Mouse (Mus musculus): ENCODE measurements around the gene Zdhhc7.
A peak's percentile ranks its signal among the peaks of the same experiment; 100 is the strongest.

Zdhhc7 gene

DNA sequence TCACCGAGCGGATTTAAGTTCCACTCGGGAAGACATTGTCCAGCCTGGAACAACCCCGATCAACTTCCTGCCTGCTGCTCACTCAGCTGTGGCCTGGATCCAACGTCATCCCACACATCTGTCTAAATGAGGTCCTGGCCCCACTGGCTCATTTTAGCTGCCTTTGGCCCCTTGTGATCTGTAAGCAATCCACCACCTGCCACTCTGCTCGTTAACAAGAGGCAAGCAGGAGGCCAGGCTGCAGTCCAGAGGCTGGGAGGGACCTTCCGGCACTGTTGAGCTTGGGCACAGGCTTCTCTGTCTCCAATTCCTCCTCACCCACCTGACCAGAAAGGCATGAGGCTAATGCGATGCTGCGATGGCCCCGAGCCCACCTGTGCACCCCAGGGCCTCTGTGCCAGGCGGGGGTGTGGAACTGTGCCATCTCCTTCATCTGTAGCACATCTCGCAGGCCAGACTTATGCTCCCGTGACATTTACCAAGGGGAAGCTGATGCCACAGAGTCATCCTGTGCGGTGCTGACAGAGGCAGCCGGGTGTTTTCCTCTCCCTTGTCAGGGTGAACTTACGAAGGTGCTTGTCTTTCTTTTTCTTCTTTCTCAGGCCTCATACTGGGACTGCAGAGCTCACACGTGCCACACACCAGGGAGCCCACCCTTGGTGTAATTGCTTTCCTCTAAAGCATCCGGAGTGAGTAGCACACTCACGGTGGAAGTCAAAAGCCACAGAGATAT, 33.2 kb downstream of the Zdhhc7 start:
- DNase-seq (ENCODE audit: low spot score), result no peak

DNA sequence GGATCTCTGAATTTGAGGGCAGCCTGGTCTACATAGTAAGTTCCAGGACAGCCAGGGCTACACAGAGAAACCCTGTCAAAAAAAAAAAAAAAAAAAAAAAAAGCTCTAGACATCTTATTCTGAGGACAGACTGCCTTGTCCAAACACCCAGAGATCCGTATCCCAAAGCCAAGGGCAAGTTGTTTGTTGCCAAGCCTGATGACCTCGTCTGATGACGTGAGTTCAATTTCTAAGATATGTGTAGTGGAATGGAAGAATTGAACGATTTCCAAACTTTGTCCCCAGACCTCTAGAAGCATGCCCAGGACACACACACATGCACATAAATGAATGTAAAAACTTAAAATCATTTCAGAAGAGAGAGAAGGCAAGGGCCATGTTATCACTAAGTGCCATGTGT, 35.1 kb downstream of the Zdhhc7 start:
- no peak for DNase-seq (ENCODE audit: low spot score)

DNA sequence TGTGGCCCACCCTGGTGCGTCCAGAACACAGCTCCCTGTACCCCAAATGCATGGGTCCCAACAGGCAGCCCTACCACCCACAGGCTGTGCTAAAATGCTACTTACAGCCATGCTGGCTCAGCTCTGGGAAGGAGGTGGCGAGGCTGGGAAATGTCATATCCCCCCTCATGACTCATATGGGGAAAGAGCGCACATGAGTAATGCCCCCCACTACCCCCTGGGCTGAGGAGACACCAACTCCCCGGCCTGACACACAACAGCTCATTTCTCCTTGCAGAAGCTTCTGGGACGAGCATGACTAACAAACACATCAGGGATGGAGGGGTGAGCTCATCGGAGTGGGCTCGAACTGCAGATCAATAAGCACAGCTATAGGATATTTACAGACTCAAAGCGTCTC, 35.7 kb downstream of the Zdhhc7 start:
- DNase-seq (ENCODE audit: low spot score), result no peak

DNA sequence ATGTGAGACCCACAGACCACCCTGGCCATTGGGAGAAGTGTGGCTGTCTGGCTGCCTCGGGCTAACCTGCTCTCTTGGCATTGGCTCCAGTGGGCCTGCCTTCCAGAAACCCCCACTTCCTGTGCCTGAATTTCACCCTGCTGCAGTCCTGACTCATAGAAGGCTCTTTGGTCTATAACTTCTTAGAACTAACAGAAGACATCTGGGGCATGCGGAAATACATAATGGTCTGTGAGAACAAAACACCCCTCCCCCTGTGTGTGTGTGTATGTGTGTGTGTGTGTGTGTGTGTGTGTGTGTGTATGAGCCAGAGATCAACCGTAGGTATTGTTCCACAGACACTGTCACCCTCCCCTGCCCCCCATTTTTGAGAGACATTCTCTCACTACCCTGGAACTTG, 38.0 kb downstream of the Zdhhc7 start:
- no peak for DNase-seq (ENCODE audit: low spot score)

DNA sequence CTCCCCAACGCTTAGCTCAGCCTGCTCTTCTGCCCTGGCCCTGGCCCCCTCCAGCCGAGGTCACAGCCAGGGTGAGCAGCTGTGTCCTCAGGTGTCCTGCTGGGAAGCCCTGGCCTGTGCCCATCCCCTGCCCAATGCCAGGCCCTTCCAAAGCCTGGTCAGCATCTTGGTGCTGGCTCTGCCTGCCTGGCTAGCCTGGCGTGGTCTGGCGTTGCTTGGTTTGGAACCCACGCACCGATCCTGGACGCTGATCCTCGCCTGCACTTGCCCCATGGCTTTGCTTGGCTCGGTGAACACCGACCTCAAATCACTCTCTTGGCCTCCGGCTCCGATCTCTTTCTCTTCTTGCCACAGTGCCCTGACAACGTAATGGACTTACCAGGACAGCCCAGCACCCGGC, 38.5 kb downstream of the Zdhhc7 start:
- DNase-seq (ENCODE audit: low spot score), result no peak

DNA sequence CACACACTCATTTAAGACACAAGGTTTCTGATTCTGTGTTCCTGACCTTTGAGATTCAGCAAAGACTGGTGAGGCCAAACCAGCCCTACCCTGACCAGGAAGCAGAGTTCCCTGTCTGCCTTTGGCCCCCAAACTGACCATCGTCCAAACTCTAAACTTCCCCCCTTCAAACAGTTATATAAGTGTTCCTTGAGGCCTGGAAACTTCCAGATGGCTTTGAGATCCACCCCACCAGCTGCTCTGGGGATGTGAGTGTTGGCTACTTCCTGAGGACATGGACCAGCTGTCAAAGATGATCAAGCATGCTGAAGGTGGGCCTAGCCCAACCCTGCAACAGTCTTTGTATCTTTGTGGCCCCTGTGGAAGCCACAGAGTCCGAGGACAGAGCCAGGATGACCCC, 44.2 kb downstream of the Zdhhc7 start:
- DNase-seq (ENCODE audit: low spot score), result no peak

DNA sequence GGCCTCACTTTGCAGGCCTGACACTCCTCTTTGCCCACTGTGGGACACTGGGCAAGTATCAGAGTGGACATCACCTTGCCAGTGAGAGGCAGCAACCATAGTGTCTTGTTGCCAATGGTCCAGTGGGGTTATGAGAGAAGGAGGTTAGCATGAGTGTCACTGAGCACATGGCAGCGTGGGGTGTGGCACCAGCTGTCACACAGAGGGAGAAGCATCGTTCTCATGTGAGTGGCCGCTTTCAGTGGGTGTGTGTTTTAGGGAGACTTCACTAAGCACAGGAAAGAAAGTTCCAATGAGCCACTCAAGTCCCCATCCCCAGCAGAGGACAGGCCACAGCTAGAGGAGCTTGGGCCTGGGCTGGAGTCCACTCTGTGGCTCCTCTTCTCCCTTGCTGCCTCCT, 46.4 kb downstream of the Zdhhc7 start:
- no peak for DNase-seq (ENCODE audit: low spot score)

DNA sequence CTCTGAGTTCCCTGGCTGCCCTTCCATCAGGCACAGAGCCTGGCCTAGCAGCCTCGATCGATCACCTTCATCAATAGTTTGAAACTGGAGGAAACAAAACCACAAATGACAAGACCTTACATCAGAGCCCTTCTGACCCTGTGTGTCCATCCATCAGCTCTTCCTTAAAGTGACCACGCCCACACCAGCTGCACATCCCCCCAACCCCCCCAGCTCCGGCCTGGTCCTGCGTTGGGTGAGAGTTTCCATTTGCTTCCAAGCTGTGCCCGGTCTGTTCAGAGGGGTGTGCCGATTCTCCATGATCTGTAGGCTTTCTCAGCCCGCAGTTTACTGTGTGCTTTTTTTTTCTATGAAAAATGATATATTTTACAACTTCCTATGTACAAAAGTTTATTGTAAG, 49.0 kb downstream of the Zdhhc7 start:
- no peak for DNase-seq (ENCODE audit: low spot score)

DNA sequence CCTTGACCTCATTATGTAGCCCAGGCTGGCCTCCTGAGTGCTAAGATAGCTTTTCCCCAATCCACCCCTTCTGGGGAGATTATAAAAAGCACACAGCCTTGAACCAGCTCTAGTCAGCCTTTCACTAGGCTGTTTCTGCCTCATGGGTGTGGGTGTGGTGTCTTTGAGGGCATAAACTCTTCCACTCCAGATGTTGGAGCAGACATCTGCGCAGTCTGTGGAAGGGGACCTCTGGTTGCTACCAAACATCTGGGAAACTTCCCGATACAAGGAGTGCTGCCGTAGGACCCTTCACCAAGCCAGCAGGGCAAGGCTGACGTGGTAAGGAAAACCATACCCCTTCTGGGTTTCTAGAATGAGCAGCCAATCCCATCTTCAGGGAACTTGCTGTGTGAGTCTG, 49.4 kb downstream of the Zdhhc7 start:
- no peak for DNase-seq (ENCODE audit: low spot score)

DNA sequence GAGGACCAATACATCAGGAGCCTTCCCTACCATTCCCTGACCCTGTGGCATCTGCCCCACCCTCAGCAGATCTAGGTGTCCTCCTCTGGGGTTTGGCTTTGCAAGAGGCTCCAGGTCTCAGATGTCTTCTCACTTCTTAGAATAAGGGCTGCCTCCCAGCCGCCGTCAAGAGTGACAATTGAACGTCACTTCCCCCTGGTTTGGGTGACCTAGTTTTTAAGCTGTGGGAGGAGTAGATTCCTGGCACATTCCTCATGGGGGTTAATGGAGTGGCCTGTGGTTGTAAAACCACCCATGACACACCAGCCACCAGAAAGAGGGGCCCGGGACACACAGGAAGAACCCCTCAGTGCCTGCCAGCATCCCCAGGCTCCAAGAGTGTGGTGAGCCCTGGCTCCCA, 50.3 kb downstream of the Zdhhc7 start:
- no peak for DNase-seq (ENCODE audit: low spot score)

DNA sequence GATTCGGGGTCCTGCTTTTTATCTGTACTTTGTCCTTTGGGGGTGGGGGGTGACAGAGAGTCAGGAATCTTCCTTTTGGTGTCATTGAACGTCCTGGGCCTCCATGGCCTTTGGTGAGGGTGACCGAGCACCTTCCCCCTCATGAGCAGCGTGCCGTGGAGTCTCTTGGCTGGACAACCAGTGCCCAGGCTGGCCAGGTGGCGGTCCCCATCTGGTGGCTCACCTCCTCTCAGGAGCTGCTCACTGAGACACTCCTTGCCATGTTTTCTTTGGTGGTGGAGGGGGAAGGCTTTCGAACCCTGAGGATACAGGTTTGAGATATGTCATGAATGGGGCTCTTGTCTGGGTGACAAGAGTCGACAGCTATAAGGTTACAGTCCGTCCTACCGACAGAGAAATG, 50.9 kb downstream of the Zdhhc7 start:
- no peak for DNase-seq (ENCODE audit: low spot score)

DNA sequence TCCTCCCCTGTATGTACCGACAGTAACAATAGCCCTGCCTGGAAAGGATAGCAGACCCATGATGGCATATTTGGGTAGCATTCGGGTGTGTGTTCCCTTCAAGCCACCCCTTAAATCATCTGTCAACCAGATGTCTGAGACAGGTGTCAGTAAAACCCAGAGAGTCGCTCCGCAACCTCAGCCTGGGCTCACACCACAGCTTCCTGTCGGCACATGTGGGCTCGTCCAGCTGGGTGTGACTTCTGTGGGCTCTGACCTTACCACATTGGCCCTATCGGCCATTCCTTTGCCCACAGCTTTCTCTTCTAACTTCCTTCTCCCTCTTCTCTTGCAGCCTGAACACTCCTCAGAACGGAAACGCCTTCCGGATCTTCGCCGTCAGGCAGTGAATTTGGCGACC, 51.3 kb downstream of the Zdhhc7 start:
- no peak for DNase-seq (ENCODE audit: low spot score)

DNA sequence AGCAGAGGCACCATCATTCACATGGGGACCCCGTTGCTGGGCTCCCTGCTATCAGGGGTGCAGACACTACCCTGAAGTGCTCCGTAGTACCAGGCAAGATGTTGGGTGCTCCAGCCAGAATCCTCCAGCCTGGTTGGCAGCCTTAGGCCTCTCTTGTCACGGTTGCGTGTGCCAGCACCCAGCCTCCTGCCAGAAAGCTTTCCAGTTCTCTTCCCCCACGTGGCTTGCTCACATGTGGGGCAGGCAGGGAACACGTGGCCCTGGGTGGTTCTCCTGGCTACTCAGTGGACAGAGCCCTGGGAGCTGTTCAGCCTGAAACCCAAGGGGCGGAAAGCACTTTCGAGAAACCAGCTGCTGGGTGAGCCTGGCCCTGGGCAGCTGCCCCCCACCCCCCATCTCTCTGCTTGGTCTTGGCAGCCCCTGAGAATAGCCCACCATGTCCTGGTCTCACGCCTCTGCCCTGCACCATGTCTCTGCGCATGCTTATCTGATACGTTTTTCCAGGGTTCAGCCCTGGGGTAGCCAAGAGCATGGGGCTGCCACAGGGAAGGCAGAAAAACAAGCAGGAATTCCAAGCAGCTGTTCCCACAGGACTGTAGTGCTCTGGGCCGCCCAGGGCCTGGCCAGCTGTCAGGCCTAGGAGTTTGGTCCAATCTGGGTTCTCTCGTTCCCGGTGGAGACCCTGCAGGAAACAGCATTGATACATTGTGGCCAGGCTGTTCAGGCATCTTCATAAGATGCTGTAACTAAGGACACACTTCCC, 54.8 kb downstream of the Zdhhc7 start:
- peak; percentile 23 for DNase-seq (ENCODE audit: low spot score)

DNA sequence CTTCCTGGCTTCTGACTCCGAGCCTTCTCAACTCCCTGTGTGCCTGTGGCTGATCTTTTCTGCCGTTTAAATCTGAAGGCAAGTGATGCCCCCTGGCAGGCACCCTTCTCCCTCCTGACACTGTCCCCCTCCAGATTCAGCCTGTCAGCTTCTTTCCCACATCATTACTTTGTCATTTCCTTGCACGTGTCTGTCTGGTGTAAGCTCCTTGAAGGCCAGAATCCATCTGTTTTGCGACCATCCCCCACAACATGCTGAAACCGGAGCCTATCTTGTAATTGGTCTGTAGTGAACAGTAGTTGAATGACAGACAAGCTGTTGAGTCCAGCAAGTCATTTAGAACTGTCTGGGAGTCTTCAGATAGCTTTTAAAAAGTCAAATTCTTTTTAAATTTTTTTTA, 55.8 kb downstream of the Zdhhc7 start:
- DNase-seq (ENCODE audit: low spot score), result no peak

DNA sequence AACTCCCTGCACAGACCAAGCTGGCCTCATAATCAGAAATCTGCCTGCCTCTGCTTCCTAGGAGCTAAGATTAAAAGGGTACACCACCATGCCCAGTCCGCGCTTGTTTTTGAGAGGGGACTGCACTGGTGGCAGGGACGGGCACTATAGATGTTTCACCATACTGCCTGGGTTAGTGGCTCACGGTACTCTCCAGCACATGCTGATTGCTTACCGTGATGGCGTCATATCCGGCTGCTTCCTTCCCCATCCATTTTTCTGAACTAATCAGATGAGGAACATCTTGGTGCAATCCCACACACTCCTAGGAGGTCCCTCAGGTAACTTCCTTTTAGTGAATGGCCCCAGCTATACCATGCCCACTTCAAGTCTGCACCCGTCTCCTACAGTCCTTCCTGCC, 56.4 kb downstream of the Zdhhc7 start:
- DNase-seq (ENCODE audit: low spot score), result no peak

DNA sequence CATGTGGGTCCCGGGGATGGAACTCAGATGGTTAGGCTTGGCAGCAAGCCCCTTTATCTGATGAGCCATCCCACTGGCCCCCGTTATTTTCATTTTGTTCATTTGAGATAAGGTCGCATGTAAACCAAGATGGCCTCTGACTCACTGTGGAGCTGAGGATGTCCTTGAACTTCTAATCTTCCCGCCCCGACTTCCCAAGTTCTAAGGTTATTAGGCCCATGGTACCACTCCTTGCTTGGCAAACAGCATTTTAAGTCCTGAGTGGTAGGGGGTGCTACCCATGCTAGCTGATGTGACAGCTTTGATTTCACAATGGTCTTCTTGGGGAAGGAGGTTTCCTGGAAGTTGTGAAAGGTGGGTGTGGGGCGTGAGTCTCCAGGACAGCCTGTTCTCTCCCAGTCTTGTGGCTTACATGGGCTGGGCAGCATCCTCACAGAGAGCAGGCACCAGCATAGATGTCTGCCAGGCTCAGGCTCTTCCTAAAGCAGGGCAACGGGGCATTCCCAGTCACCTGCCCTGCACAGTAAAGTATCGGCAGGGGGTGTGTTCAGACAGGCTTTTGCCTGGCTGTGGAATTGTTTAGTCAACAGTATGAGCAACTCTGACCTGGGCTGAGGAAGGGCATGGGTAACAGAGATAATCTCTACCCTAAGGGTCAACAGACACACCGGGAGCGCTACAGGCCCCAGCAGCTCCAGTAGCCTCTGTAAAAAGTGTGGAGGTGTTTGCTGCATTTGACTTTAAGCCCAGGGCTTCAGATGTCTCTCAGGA, 58.6 kb downstream of the Zdhhc7 start:
- DNase-seq (ENCODE audit: low spot score), result peak; percentile 55

DNA sequence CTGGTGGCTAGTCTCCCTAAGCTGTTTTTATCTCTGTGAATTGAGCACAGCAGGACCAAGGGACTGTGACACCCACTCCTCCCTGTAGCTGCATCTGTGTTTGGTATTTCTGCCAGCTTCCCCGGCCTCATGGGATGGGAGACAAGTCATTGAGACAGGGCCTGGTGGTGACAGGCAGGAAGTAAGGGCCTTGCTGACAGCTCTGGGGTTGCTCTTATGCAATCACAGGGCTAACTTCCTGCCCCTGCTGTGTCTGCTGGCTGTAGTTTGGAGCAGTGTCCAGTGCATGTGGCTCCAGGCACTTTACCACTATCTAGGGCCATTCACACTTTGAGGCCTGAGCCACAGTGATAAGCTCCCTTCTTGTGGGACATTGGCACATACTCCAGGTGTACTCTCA, 60.4 kb downstream of the Zdhhc7 start:
- no peak for DNase-seq (ENCODE audit: low spot score)

DNA sequence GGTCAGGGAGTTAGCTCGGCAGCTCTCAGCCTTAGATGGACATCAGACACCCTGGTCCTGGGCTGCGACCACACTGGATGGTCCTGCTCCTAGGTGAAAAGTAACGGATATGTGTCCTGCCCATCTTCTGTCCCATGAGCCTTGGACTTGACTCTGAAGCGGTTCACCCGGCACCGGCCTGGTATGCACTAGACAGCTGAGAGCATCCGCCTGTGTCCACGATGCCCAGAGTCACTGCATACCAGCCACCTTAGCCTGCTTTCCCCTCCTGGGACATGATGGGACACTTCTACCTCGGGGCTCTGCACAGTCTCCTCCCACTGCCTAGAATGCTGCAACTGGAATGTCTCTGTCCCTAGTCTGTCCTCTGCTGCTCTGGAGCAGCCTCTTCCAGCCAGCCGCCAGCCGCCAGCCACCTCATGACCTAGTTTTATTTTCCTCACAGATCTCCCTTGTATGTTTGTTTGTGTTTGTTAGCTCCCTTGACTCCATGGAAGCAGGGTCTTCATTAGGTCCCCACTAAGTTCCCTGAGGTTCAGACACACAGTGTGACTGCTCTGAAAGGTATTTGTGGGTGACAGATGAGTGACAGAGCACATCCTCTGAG, 61.9 kb downstream of the Zdhhc7 start:
- DNase-seq (ENCODE audit: low spot score), result no peak

DNA sequence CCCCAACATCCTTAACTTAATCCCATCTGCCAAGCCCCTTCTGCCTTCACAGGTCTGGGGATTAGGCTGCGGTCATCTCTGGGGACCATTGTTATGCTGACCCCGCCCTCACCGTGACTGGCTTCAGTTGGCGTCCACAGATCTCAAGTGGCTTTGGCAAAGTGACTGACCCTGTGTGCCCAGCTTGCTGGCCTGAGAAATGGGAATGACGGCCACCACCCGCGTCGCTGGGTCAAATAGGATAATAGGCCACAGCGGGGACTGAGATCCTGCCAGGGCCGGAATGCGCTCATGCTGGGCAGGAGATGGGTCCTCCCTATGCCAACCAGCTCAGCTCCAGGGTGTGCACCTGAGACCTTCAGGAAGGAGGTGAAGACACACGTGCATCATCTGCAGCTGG, 62.5 kb downstream of the Zdhhc7 start:
- no peak for DNase-seq (ENCODE audit: low spot score)

DNA sequence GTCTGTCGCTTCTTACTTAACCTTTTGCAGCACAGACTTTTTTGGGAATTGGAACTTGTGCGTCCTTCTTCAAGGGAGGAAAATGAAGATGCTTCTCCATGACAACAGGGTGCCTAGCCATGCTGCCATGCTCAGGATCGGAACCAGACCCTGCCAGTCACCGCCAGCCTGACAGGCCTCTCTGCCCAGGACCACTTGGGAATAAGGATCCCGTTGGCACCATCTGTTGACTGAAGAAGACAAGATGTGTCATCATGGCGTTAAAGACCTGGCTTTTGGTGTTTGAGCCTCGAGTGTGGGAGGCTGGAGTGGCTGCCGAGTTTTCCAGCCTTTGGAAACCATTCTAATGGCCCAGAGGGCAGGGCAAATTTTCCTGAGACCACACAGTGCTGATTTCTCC, 63.7 kb downstream of the Zdhhc7 start:
- no peak for DNase-seq (ENCODE audit: low spot score)

DNA sequence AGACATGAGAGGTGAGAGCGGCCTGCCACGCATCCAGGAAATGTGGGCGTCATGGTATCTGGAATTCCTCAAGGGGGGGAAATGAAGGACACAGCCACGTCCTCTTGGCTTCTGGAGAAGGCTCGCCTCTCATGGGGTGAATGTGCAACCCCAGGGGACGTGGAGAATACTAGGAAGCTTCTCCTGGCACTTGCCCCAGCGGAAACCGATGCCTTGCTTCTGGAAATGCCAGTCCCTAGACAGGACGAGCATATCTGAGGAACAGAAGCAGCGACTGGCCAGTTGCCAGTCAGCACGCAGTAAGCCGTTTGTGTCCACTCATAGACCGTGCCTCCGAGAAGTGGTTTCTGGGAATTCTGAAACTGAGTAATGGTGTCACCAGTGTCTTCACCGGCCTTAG, 64.1 kb downstream of the Zdhhc7 start:
- no peak for DNase-seq (ENCODE audit: low spot score)

DNA sequence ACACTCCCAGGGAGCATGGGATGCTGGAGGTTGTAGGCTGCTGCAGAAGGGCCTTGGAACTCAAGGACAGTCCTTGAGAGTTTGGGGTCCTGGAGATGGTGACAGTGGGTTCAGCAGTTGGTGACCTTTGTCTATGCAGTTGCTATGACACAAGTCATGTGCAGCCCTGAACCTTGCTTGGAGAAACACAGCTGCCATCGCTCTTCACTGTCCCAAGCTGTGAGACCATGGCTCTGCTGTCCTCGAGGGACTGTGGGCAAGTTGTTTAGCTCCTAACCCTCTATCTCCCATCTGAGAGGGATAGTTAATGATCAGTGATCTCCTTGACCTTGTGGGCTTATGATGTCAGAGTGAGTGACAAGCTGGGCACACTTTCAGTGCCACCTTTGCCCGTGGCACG, 64.7 kb downstream of the Zdhhc7 start:
- no peak for DNase-seq (ENCODE audit: low spot score)

DNA sequence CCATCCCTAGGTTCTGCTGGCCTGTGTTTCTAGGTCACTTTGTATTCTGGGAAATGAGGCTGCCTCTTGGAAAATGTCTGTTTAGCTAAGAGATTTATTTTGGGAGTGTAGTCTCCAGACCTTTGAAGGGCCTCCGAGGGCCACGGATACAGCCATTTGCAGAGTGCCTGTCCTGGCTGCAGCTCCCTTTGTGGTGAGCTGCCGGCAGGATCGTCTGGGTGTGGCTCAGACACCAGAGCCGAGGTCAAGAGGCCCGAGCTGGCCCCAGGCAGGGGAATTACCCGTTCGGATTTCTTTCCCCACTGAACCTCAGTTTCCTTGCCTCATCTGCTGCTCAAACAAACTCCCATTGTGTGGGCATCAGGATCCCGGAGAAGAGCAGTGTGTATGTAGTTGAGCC, 65.2 kb downstream of the Zdhhc7 start:
- DNase-seq (ENCODE audit: low spot score), result peak; percentile 22

Measured in yolk sac, embryonic 10.5 days (tissue).